Mouse (Mus musculus) brain, embryonic 14.5 days (tissue): ENCODE results near the gene 2010300C02Rik. TPM values are rescaled to one million over a fixed set of nuclear protein-coding genes. Genes with fewer than 3 reads are reported as not detected.

Experiments
- DNase-seq: peaks from one replicate; pipeline ENCODE4 v3.0.0-alpha.2; 2011; ENCODE audit warnings: low read depth
- CTCF ChIP-seq: fragments of 200-500 bp; IDR thresholded peaks from 2 replicates; pipeline ENCODE4 v1.5.1; 2012; ENCODE audit warnings: inconsistent platforms, mild to moderate bottlenecking, moderate library complexity, borderline replicate concordance; ENCODE audit not compliant: insufficient read depth, insufficient read length; ENCODE audit errors: extremely low read depth
- POLR2A ChIP-seq: fragments of 200-500 bp; IDR thresholded peaks from 2 replicates; pipeline ENCODE4 v1.6.1; 2012; ENCODE audit warnings: mild to moderate bottlenecking, inconsistent platforms, borderline replicate concordance; ENCODE audit not compliant: poor library complexity, insufficient read depth, insufficient read length, severe bottlenecking; ENCODE audit errors: extremely low read depth
- polyA plus RNA-seq: library from polyadenylated mRNA; depleted of rRNA; stranded (reverse); fragments of >200 nt; gene quantifications from 2 replicates; pipeline ENCODE4 v1.2.3, GENCODE M21; 2012

Gene 2010300C02Rik
- polyA plus RNA-seq, 1 experiment = 2.8 TPM

DNA sequence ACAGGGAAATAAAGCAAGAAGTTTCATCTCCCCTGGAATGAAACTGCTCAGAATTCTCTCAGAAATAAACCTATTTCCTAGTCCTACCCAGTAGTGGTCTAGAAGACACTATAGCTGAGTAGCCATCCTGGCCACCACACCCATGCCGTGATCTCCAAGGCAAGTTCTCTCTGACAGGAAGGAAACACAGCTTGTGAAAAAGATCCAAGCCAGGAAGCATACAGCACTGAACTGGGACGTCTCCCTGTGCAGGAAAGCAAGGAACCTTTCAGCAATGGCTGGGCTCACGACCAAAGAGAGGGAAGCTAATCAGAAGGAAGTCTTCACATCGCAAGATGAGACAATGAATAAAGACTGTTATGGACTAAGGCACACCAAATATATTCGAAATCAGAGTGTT lies 86.4 kb downstream of the 2010300C02Rik start:
- TF ChIP-seq CTCF = no peak
- TF ChIP-seq POLR2A = no peak
- DNase-seq = no peak

- TF ChIP-seq POLR2A = no peak
- DNase-seq = no peak
Observed at GRCm38 (mm10) chr1:37632425-37632824, 87.5 kb downstream of the 2010300C02Rik start.

- no peak for DNase-seq
- TF ChIP-seq CTCF (no peak), POLR2A (no peak)
Observed at GRCm38 (mm10) chr1:37631456-37631855, 88.4 kb downstream of the 2010300C02Rik start.

GRCm38 (mm10) chr1:37630412-37631210 lies 89.3 kb downstream of the 2010300C02Rik start:
- TF ChIP-seq CTCF (no peak), POLR2A (no peak)
- no peak for DNase-seq

- TF ChIP-seq CTCF = no peak
- no peak for TF ChIP-seq POLR2A
- DNase-seq = no peak
Observed at GRCm38 (mm10) chr1:37629876-37630275, 90.0 kb downstream of the 2010300C02Rik start.

- peak; percentile 65 for DNase-seq
- TF ChIP-seq POLR2A (no peak), CTCF (no peak)
Observed at GRCm38 (mm10) chr1:37628749-37629148, 91.1 kb downstream of the 2010300C02Rik start.

- TF ChIP-seq POLR2A = no peak
- TF ChIP-seq CTCF = no peak
- DNase-seq = no peak
Observed at GRCm38 (mm10) chr1:37624185-37624584, 95.7 kb downstream of the 2010300C02Rik start.

- TF ChIP-seq POLR2A = no peak
- TF ChIP-seq CTCF = no peak
- no peak for DNase-seq
Observed at GRCm38 (mm10) chr1:37622049-37622448, 97.8 kb downstream of the 2010300C02Rik start.

- DNase-seq = no peak
- TF ChIP-seq CTCF (no peak), POLR2A (no peak)
Observed at GRCm38 (mm10) chr1:37619542-37619941, 100.3 kb downstream of the 2010300C02Rik start.

DNA sequence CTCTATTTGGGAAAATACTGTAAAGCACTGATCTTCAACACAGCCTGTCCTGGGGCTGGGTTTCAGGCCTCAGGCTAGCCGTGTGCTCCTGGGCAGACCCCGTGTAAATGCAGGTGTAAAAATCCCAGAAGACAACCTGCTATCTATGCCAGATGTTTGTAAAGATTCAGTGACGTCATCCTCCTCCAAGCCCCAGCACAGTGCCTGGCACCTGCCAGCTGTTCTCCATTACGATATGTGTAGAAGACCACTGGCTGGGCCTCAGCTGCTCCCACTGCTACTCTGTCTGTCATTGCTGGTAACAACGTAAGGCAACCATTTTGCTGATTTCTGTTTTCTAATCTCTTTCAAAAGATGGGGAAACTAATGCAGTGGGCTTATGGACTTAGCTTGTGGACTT lies 102.8 kb downstream of the 2010300C02Rik start:
- no peak for DNase-seq
- TF ChIP-seq POLR2A (no peak), CTCF (no peak)

DNA sequence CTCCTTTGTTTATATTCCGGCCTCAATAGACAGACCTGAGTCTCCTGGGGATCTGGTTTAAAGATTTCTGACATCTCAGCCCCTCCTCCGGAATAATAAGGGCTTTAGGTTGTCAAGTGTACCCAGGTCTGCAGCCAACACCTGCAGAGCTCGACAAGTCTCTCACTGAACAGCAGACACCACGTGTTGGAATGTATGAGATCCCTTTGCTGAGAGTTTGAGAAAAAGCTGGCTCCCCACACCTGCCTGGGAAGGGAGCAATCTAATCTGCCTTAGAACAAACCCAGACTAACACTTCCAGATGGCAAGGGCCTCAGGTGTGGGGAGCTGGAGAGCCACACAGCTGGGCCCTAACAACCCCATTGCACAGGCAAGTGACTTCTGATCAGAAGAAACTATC lies 103.3 kb downstream of the 2010300C02Rik start:
- no peak for DNase-seq
- TF ChIP-seq POLR2A = no peak
- TF ChIP-seq CTCF = no peak

GRCm38 (mm10) chr1:37615290-37616040 lies 104.4 kb downstream of the 2010300C02Rik start:
- no peak for TF ChIP-seq POLR2A
- TF ChIP-seq CTCF = no peak
- DNase-seq = no peak

DNA sequence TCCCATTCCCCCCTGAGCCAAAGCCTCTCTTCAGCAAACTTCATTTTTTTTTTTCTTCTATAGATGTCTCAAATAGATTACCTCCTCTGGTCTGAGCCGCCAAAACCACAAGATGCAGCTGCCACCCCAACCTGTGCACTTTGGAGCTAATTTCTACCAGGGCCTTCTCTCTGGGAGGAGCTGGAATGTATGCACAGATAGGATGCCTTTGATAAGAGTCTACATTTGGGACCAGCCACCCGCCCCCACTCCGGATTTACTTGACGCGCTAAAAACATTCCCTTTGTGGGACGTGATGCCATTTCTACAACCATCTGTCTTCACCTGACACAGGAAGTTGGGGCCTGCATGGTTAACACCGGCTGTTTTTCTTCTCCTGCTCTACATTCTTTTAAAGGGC lies 105.0 kb downstream of the 2010300C02Rik start:
- no peak for TF ChIP-seq CTCF
- no peak for TF ChIP-seq POLR2A
- DNase-seq = no peak
